Mouse (Mus musculus): ENCODE measurements at regions not wholly inside any gene's neighbourhood (a gene's known extent, or its start where the extent isn't known, plus 50 kb on each side); places are given as distances from the start of the nearest gene placed in this dataset.

DNA sequence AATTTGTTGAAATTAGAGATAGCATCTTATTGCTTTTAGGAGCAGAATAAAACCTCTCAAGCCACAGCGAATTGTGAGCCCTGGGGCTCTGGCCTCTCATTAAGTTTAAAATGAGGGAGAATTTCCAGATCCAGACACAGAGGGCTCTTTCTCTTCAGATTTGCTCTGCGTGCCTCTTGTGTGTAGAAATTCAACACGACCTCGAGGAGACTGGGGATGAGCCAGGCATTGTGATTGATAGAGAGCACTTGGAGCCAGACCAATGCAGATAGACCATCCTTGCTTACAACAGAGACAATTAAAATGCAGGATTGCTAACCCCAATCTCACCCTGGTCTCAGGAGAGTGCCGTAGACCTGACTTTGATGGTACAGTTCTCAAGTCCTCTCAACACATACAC is 121.9 kb upstream of the Gas1 start:
- no peak for DNase-seq (ENCODE audit: extremely low read depth, low read depth)

DNA sequence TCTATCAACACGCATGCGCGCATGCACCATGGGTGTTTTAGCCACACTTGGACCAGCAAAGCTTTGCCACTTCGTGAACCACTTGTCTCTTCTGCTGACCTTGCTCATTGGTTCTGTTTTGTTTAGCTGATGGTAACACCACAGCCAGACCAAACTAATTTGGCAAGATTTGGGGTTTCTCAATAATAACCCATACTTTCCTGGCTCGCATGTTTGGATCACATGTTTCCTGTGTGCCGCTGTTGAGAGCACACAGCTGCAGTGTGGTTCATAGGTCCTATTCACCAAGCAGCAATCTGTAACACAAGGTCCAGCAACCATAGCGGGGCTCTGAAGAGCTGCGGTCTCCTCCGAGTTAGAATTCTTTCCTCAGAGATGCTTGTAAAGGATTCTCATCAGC is 126.4 kb upstream of the Gas1 start:
- DNase-seq (ENCODE audit: extremely low read depth, low read depth) = no peak

DNA sequence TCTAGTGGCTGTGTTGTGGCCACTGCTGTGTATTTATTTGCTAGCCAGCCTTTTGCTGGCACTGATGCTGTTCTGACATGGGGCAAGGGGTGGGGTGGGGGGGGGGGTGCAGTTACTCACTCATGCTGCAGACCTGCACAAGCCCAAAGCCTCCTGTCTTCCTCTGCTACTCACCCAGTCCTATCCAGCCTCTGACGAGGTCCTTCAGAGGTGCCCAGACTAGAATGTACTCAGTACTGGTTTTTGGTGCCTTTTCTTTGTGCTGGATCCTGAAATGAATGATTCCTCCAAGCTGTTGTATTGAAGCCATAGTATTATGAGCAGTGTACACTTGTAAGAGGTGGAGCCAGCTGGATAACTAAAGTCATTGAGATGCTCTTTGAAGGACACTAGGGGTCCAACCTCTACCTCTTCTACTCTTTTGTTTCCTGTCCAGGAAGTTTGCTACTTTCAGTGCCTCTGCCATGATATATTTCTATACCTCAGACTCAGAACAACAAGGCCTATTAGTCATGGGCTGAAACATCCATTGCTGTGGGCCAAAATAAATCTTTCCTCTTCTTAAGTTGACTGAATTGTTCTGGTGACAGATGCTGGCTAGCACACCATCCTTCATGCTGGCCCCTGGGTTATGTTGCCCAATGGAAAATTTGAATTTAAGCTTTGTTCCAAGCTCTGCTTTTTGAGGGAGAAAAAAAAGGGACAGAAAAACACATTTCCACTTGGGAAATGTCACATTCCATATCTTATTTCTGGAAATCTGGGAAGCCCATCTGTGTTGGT is 128.1 kb upstream of the Gas1 start:
- DNase-seq (ENCODE audit: extremely low read depth, low read depth) = no peak

DNA sequence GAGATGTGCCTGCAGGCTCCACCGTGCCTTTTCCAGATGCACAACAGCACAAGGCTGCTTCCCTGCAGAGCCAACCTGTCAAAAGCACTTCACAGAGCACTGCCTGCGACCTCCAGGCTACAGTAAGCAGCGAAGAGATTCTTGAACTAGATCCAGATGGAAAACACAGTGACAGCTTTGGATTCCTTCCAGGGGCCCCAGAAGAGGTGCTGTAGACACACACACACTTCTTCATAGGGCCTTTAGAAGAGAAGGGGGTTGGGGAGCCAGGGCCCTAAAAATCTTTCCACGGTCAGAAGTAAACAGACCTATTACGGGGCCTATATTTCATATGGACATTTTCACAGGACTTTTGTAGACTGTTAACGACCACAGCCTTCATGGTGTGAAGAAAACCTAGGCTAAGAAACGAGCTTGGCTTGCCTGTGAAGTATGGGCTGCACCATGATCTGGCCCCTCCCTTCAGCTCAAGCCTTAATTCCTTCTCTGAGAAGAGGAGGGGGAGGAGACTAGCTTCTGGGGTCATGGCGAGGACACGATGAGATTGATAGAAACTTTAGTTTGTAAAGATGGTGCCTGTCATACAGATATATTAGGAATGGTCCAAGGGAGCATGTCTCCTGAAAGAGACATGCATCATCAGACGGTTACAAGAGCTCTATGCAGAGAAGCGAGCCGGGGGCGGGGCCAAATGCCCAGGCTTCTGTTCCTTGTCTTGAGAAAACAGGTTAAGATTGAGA is 131.1 kb upstream of the Gas1 start:
- no peak for DNase-seq (ENCODE audit: extremely low read depth, low read depth)

DNA sequence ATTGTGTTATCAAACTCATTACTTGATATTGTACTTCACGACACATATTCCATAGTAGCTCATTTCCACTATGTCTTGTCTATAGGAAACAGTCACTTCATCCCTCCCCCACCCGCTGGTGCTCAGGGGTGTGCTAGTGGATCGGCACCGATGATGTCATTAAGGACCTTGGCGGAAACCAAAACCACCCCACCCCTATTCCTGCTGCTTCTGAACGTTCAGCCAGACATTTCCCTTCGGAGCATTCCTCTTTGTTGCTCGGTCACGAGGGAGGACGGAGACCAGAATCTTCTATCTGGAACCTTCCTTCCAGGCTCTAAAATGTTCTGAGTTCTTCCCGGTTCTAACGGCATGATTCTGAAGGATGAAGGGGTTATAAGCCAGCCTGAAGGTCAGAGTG is 132.3 kb upstream of the Gas1 start:
- DNase-seq (ENCODE audit: extremely low read depth, low read depth) = no peak

DNA sequence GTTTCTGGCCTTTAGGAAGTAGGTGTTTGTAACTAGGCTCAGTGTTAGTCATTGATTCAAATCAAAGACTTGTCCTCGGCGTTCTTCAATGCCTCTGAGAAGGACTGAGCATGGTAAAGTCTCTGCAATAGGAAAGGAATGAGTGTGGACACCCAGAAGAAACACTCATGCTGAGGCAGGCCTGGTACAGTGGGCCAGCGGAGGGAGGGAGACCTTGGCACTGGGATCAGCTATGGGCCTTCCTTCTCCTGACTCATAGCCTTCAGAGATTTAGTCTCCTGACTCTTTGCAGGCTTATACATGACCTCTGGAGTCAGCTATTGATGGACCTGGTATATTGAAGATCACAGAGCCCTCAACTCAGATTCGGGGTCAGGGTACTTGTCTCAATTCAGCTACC is 132.8 kb upstream of the Gas1 start:
- no peak for DNase-seq (ENCODE audit: extremely low read depth, low read depth)

DNA sequence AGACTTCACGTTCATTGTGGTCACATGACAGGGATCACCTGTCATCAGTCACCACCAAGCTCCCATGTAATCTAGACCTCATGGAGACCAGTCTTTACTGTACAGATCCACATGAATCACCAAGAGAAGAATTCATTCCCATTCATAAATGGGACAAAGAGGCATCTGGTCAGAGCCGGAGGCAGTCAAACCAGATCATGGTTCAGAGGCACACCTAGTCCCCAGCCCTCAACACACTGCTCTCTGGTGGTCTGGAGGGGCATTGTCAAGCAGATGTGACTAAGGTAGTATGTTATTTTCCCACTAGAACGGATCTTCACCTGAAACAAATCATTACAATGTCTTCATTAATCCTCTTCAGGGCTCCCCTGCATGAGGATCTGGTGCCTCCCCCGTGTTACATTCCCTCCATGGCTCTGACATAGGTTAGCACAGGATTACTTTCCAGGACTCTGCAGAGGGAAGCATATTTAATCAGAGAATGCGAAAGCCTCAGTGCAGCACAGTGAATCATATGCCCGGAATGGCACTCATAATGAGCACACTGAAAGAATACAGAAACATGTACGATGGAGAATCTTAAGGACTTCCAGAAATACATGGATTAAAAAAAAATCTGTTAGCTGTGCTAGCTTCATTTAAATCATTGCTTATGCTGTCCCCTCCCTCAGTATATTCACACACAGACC is 135.4 kb upstream of the Gas1 start:
- DNase-seq (ENCODE audit: extremely low read depth, low read depth) = no peak

DNA sequence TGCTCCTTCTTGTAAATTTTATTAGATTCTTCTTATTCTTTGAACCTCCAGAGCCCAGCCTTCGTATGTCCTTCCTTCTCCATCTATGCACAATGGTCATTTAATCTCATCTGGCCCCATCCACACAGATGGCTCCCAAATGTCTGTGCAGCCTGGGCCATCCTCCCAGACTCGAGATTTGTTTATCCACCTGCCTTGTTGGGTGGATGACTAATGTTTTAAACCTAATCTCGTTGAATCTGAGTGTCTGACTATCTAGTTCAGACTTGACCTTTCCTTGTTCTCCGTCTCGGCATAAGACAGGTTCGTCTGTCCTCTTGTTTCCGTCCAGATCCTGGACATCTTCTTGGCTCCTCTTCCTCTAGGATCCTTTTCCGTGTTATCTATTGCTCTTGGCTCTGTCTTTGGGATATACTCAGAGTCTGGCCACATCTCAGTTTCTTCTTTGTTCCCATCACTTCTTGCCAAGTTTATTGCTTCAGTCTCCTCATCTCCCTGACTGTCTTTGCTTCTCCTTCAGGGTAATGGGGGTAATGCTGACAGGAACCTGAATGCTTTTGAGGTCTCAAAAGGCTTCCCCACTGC is 141.4 kb upstream of the Gas1 start:
- no peak for DNase-seq (ENCODE audit: extremely low read depth, low read depth)

DNA sequence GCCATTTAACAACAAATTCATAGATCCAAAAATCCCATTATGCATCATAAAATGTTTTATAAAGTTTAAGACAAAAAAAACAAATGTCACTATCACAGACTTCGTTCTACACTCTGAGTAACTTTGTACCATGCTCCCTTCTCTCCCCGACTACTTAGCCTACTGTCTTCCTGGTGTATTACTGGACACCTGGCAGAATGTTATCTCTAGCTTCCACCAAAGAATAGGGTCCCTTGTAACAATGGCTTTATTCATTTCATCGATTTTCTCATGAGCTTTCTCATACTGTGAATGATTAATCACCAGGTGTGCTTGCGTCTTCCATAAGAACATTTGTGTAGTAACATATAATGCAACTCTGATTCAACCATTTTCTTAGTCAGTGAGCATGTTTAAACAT is 142.1 kb upstream of the Gas1 start:
- no peak for DNase-seq (ENCODE audit: extremely low read depth, low read depth)

DNA sequence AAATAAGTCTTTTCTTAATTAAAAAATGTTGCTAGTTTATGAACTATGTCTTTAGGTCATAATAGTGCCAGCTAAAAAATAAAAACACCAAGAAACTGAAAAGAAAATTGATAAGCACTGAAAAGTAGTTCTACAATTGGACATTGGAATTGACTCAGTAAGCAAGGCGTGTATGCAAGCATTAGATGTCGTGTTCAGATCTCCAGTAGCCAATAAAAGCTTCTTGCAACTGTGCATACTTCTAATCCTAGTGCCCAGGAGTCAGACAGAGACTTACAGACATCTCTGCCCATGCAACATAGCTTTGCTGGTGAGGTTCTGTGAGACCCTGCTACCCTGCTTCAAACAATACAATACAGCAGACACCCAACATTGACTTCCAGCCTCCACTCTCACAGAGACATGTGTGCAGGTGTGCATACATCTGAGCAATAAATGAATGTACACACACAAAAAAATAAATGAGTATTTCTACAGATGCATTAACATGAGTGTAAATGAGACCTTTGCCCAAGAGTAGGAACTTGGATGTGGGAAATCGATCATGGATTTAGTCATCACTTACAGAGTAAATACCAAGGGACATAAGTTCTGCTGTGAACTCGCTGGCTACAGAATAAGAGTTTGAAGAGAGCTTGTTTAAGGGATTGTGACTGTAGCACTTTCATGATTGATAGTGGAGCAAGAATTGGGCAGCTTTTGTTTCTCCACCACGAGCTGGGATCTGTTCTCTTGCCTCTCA is 142.9 kb upstream of the Gas1 start:
- DNase-seq (ENCODE audit: extremely low read depth, low read depth) = no peak

DNA sequence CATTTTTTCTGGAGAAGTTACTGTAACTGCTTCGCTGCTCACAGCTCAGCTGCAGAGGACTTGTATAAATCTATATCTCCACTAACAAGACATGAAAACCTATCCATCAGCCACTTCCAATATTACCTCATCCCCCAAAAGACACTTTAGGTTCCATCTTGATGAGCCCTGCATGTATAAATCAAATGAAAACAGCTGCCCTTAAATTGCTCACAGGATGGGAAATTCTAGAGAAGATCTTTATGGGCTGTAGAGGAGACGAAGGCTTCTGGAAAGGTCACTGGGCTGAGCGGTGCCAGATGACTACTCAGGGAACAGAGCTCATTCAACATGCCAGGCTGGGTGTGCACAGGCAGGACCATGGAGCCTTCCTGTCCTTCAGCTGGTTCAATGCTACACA is 145.4 kb upstream of the Gas1 start:
- DNase-seq (ENCODE audit: extremely low read depth, low read depth) = no peak

DNA sequence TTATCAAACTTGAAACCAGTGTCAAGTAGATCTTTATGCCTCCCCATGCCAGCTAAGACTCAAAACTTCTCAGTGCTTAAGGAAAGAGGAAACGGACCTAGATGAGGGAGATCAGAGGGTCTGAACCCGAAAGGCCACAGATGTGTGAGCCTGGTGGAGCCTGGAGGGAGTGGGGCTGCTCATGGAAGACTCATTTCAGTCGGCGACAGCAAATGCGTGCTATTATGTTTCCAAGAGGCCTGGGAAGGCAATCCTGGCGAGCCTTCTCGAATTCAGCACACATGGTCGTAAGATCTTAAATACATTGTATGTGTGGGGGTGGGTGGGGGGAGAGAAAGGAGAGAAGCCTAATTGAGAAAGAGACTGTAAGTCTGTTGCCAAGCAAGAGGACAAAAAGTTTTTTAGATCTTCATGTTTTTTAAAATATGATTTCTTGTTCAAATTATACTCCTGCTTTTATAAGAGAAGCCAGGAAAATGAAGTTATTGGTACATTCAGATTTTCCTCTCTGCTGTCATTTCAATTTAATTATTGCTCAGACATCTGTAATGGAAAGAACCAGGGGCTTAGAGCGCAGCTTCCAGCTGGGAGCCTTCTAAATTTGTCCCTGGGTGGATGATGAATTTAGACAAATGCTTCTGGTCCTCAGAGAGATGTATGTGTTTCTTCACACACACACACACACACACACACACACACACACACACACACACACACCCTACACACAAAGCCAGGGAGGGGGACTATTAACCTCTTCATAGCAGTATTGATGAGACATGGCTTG is 153.5 kb upstream of the Gas1 start:
- no peak for DNase-seq (ENCODE audit: extremely low read depth, low read depth)

DNA sequence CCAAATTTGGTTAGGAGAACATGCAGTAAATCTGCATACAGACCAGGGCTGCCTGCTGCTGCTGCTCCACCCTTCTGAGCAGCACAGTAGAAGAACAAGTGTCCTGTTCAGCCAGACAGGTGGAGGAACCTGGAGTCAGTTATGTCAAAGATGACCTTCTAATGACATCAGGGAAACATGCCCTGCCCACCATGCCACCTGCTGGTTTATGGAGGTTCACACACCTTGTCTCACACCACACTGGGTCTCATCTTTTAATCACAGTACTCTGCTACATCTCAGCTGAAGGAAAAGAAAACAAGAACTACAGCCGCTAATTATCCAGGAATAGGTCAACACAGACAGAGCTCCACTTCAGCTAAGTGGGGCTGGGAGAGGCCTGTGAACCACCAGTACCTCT is 159.0 kb upstream of the Gas1 start:
- DNase-seq (ENCODE audit: extremely low read depth, low read depth) = no peak

DNA sequence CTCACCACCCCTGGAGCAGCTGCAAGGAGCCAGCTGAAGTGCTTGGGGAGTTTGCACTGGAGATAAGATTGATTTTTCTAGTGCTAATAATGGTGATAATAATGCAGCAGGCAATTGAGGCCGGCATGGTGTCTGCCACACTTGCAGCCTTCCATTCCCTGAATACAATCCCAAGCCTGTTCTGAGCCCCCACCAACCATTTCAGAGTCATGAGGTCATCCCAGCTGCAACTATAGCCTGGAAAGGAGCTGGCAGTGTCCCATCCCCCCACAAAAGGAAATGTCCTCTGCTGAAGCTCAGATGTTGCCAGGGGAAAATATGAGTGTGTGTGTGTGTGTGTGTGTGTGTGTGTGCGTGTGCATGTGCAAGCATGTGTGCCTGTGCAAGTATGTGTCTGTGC is 160.2 kb upstream of the Gas1 start:
- no peak for DNase-seq (ENCODE audit: extremely low read depth, low read depth)

DNA sequence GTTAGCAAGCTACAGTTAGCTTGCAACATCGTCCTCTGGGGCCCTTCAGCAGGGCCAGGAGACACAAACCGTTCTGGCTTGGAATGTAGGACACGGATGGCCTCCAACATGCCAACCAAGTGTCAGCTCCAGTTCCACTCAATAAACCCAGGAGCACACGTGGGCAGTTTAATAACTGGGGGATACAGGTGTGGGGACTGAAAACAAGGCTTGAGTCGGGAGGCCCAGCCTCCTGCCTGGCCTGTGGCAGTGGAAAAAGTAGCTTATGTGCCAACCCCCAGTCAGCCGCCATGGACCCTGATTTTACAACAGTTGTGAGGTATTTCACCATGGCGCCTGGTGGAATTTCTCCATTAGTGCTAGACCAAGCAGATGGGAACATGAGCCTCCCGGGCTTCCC is 160.9 kb upstream of the Gas1 start:
- no peak for DNase-seq (ENCODE audit: extremely low read depth, low read depth)

DNA sequence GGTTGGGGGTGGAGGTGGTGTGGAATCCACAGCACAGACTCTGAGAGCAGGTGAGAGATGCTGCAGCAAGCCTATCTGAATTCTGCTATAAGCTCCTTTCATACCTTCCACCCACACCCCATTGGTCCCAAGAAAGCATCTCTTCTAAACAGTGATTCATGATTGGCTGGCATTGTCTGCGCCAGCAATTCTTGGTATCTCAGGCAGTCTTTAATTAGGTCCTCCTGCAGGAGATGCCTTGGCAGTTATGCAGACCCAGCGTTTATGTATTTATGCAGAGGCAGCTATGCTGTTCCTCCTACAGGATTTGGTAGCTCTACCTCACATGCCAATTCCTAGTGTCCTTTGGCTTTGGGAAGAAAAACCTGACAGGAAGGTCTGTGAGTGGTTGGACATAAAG is 162.9 kb upstream of the Gas1 start:
- no peak for DNase-seq (ENCODE audit: extremely low read depth, low read depth)

DNA sequence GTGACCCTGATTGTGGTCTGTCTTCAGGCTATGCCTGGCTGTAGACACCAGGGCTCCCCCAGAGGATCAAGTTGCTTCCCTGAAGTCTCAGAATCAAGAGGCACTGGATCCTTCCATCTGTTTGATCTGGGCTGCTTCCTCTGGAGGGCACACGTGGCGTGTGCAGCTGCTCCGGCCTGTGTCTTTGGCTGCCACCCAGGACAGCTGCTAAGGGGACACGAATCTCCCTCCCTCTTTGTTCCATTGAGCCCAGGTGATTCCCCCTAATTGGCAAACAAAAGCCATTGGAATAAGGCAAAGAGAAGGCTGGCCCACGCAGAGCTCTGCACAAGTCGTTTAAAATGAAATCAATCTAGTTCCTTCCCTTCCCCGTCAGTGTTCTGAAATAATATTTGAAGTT is 170.7 kb upstream of the Gas1 start:
- DNase-seq (ENCODE audit: extremely low read depth, low read depth) = no peak

DNA sequence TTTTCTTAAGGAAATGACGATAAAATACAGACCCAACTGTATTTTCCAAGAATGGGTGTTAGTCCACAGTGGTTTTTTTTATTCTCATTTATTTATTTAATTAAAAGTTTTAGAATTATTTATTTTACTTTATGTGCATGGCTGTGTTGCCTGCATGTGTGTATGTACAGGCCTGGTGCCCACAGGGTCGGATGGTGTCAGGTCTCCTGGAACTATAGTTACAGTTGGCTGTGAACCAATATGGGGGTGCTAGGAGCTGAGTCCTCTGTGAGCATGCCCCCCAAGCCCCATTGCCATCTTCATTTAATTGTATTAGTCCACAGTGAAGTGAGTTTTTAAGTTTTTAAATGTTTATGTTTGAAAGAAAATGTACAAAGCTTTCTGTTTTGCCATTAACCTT is 171.3 kb upstream of the Gas1 start:
- DNase-seq (ENCODE audit: extremely low read depth, low read depth) = no peak

DNA sequence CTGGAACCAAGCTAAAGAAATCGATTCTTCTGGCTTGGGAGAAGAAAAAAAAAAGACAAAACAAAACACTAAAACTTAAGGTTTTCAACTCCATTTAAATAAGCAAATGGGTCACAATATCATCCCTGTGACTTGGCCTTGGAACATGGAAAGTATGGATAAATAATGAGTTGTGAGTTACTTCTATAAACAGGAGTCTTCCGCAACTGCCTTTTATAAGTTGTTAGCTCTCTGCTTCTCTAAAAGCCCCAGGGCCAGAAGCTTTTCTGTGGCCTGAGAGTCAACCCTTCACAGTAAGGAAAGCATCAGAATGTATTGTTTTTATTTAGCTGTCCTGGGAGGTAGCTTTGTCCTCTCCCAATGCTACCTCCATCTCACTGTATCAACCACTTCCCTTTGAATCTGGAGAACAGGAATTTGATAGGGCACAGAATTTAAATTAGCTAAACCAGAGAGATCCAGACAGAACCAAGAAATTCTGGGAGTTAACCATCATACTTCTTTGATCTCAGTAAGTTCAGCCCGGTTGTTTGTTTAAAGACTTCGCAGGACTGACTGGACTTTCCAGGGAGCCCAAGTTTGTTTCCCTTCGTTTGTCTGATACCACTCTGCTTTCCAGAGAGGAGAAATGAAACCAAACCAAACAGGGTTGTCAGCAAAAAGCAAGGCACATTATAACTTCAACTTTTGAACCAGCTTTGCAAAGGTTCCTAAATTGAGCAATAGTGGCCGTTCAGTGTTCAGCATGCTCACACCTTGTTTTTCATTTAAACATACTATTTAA is 178.7 kb upstream of the Gas1 start:
- no peak for DNase-seq (ENCODE audit: extremely low read depth, low read depth)
